Mouse (Mus musculus): ENCODE results near the gene Sf3b1. TPM values are rescaled to one million over a fixed set of nuclear protein-coding genes. Genes with fewer than 3 reads are reported as not detected.
"Not testable (repeated sequence)": the region's sequence is repeated elsewhere in the genome, so short reads cannot be mapped to it uniquely, and the experiment has no call there.

Sf3b1 gene
- total RNA-seq, 1 experiment, result 164 TPM

DNA sequence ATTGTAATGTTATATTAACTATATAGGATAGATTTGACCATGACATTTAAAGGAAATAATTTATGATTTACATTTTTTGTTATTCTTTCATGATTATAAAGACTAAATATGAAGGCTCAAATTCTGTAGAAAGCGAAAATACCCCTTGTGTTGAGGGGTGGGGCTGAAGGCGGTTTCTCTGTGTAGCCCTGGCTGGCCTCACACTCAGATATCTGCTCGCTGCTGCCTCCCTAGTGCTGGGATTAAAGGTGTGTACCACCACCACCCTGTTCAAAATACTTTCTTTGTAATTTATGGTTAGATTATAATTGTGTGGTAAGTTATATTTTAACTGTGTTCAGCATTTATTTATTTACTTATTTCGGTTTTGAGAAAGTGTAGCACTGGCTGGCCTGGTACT lies 34.5 kb upstream of the Sf3b1 start:
- TF ChIP-seq ZC3H11A (IDR thresholded peaks at IDR 0.05; ENCODE audit: borderline replicate concordance, low read depth, low read length) (no peak), MAFK (IDR thresholded peaks at IDR 0.05; ENCODE audit: insufficient read depth, low read depth, low read length) (no peak), HCFC1 (IDR thresholded peaks at IDR 0.05; ENCODE audit: borderline replicate concordance, insufficient read depth, low read length) (no peak), CHD2 (IDR thresholded peaks at IDR 0.05; ENCODE audit: low read depth, low read length) (no peak), ZNF384 (IDR thresholded peaks at IDR 0.05; ENCODE audit: low read depth, low read length) (no peak)
- Histone ChIP-seq H3K4me1 (ENCODE audit: control insufficient read depth in 2 of 2, insufficient read depth in 2 of 2, low read length in 2 of 2, poor library complexity in 1 of 2) (peaks cover 0 to 6% of the 10 kb centered on the region in 2 experiments; a peak in 2 of 4 replicates), H3K4me3 (ENCODE audit: insufficient read depth in 1 of 2, low read depth in 1 of 2, low read length in 2 of 2, poor library complexity in 1 of 2, severe bottlenecking in 1 of 2) (no peak overlapping the region), H3K27ac (ENCODE audit: insufficient read depth, low read depth, low read length, poor library complexity, severe bottlenecking) (no peak overlapping the region), H3K36me3 (ENCODE audit: control insufficient read depth, insufficient read depth, low read length, poor library complexity, severe bottlenecking) (peaks cover 3% of the 10 kb centered on the region; the same call in 1 of the 2 replicates), H3K9ac (ENCODE audit: insufficient read depth, low read depth, low read length, poor library complexity, severe bottlenecking) (no peak overlapping the region), H3K9me3 (ENCODE audit: control insufficient read depth, insufficient read depth, low read depth, low read length) (no peaks in the 10 kb centered on the region)
- in situ Hi-C loops (cut with MboI; ENCODE audit: low sequenced_read_pairs in 2 of 2, unreplicated experiment in 2 of 2), result no loop called here
- no peak for DNase-seq (ENCODE audit: low read depth, low spot score)

DNA sequence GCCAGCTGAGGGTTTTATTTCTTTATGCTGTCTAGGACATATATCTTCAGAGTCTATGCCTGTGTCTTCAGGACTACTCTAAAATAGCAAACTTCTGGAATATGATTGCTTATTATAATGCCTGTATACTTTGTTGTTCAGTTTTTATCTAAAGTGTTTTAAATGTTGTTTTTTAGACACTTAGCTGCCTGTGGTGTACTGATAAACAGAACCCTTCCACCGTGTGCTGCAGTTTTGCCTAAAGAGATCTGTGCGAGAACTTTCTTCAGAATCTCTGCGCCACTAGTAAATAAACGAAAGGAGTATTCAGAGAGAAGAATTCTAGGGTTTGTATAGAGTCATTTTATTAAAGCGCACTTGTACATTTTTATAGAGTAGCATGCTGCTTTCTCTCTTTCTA lies 33.8 kb upstream of the Sf3b1 start:
- Histone ChIP-seq H3K27ac (ENCODE audit: insufficient read depth, low read depth, low read length, poor library complexity, severe bottlenecking) (no peak overlapping the region), H3K4me3 (ENCODE audit: insufficient read depth in 1 of 2, low read depth in 1 of 2, low read length in 2 of 2, poor library complexity in 1 of 2, severe bottlenecking in 1 of 2) (no peak overlapping the region), H3K9ac (ENCODE audit: insufficient read depth, low read depth, low read length, poor library complexity, severe bottlenecking) (no peak overlapping the region), H3K9me3 (ENCODE audit: control insufficient read depth, insufficient read depth, low read depth, low read length) (no peaks in the 10 kb centered on the region), H3K4me1 (ENCODE audit: control insufficient read depth in 2 of 2, insufficient read depth in 2 of 2, low read length in 2 of 2, poor library complexity in 1 of 2) (peaks cover 2 to 9% of the 10 kb centered on the region in 2 experiments; a peak in 2 of 4 replicates), H3K36me3 (ENCODE audit: control insufficient read depth, insufficient read depth, low read length, poor library complexity, severe bottlenecking) (no peaks in the 10 kb centered on the region; the same call in 1 of the 2 replicates)
- no peak for DNase-seq (ENCODE audit: low read depth, low spot score)
- TF ChIP-seq CHD2 (IDR thresholded peaks at IDR 0.05; ENCODE audit: low read depth, low read length) (no peak), MAFK (IDR thresholded peaks at IDR 0.05; ENCODE audit: insufficient read depth, low read depth, low read length) (no peak), HCFC1 (IDR thresholded peaks at IDR 0.05; ENCODE audit: borderline replicate concordance, insufficient read depth, low read length) (no peak), ZC3H11A (IDR thresholded peaks at IDR 0.05; ENCODE audit: borderline replicate concordance, low read depth, low read length) (no peak)
- in situ Hi-C loops (cut with MboI; ENCODE audit: low sequenced_read_pairs in 2 of 2, unreplicated experiment in 2 of 2), result no loop called here

GRCm38 (mm10) chr1:55058383-55058782 lies 31.1 kb upstream of the Sf3b1 start:
- H3K27ac ChIP-seq (ENCODE audit: insufficient read depth, low read depth, low read length, poor library complexity, severe bottlenecking); H3K4me1 ChIP-seq (ENCODE audit: control insufficient read depth in 2 of 2, insufficient read depth in 2 of 2, low read length in 2 of 2, poor library complexity in 1 of 2); DNase-seq (ENCODE audit: low read depth, low spot score); H3K9me3 ChIP-seq (ENCODE audit: control insufficient read depth, insufficient read depth, low read depth, low read length); H3K4me3 ChIP-seq (ENCODE audit: insufficient read depth in 1 of 2, low read depth in 1 of 2, low read length in 2 of 2, poor library complexity in 1 of 2, severe bottlenecking in 1 of 2); H3K36me3 ChIP-seq (ENCODE audit: control insufficient read depth, insufficient read depth, low read length, poor library complexity, severe bottlenecking); in situ Hi-C loops (cut with MboI; ENCODE audit: low sequenced_read_pairs in 2 of 2, unreplicated experiment in 2 of 2): not testable (repeated sequence)
- H3K9ac ChIP-seq (ENCODE audit: insufficient read depth, low read depth, low read length, poor library complexity, severe bottlenecking), result peak overlapping the region; percentile 7; the same call in 1 of the 2 replicates
- TF ChIP-seq ZNF384 (IDR thresholded peaks at IDR 0.05; ENCODE audit: low read depth, low read length), result peak; percentile 88

- Histone ChIP-seq H3K4me3 (ENCODE audit: insufficient read depth in 1 of 2, low read depth in 1 of 2, low read length in 2 of 2, poor library complexity in 1 of 2, severe bottlenecking in 1 of 2) (no peak overlapping the region), H3K36me3 (ENCODE audit: control insufficient read depth, insufficient read depth, low read length, poor library complexity, severe bottlenecking) (no peaks in the 10 kb centered on the region), H3K27ac (ENCODE audit: insufficient read depth, low read depth, low read length, poor library complexity, severe bottlenecking) (no peak overlapping the region), H3K4me1 (ENCODE audit: control insufficient read depth in 2 of 2, insufficient read depth in 2 of 2, low read length in 2 of 2, poor library complexity in 1 of 2) (peaks cover 6 to 9% of the 10 kb centered on the region in 2 experiments), H3K9ac (ENCODE audit: insufficient read depth, low read depth, low read length, poor library complexity, severe bottlenecking) (no peak overlapping the region), H3K9me3 (ENCODE audit: control insufficient read depth, insufficient read depth, low read depth, low read length) (no peaks in the 10 kb centered on the region)
- no peak for DNase-seq (ENCODE audit: low read depth, low spot score)
- in situ Hi-C loops (cut with MboI; ENCODE audit: low sequenced_read_pairs in 2 of 2, unreplicated experiment in 2 of 2), result no loop called here
- no peak for TF ChIP-seq ZNF384 (IDR thresholded peaks at IDR 0.05; ENCODE audit: low read depth, low read length)
- no peak for TF ChIP-seq CHD2 (IDR thresholded peaks at IDR 0.05; ENCODE audit: low read depth, low read length)
- no peak for TF ChIP-seq ZC3H11A (IDR thresholded peaks at IDR 0.05; ENCODE audit: borderline replicate concordance, low read depth, low read length)
- no peak for TF ChIP-seq MAFK (IDR thresholded peaks at IDR 0.05; ENCODE audit: insufficient read depth, low read depth, low read length)
- no peak for TF ChIP-seq HCFC1 (IDR thresholded peaks at IDR 0.05; ENCODE audit: borderline replicate concordance, insufficient read depth, low read length)
Observed at GRCm38 (mm10) chr1:55055322-55056115, 28.2 kb upstream of the Sf3b1 start.

Measured in ES-E14 (cell line).